Comparison of ENCODE assay signal across 7 mouse cellular contexts in genomic region chr2:148406971-148407869, GRCm38 (mm10). TPM values are rescaled to one million over a fixed set of nuclear protein-coding genes. Genes with fewer than 3 reads are reported as not detected.
DNase-seq lines count a peak whose midpoint lies in the region; ATAC-seq lines count a peak whose summit lies in the region.

No protein-coding gene starts in this region.

- peak overlapping the region; percentile 63 for H3K9ac ChIP-seq in kidney, embryonic 16.5 days (replicated peaks; ENCODE audit: low read length)

- H3K4me2 ChIP-seq in kidney, embryonic 16.5 days (replicated peaks; ENCODE audit: low read depth, low read length): peak overlapping the region; percentile 61

- H3K27ac ChIP-seq in kidney, embryonic 16.5 days (ENCODE audit: low read length): peak overlapping the region; percentile 37; the same call in 1 of the 2 replicates

- no peaks in the 10 kb centered on the region for H3K36me3 ChIP-seq in kidney, embryonic 16.5 days (ENCODE audit: insufficient read depth, low read length)

- ATAC-seq in common myeloid progenitor, adult 5-6 weeks (replicated peaks; ENCODE audit: low read depth, poor library complexity, severe bottlenecking): peak; percentile 46
- ATAC-seq in kidney, embryonic 16.5 days (ENCODE audit: low FRiP score, low TSS enrichment): peak; percentile 69

- WGBS in kidney, embryonic 16.5 days: 3% methylated on average over 55 of the region's 55 CpGs

- H3K27me3 ChIP-seq in kidney, embryonic 16.5 days (ENCODE audit: insufficient read depth, low read length): peaks cover 25% of the 10 kb centered on the region

- H3K4me1 ChIP-seq in kidney, embryonic 16.5 days (ENCODE audit: insufficient read depth, low read length): peaks cover 18% of the 10 kb centered on the region

- peak; percentile 67 for DNase-seq in ZHBTc4 (ENCODE audit: low read depth, low spot score)
- peak; percentile 60 to 62 for DNase-seq in heart, adult 9 months (ENCODE audit: low spot score in 2 of 2)
- DNase-seq in lung, postnatal 4 days: peak; percentile 71 to 79
- DNase-seq in spleen, postnatal 36 days (ENCODE audit: low spot score in 2 of 2): peak; percentile 53 to 54
- DNase-seq in layer of hippocampus, postnatal 25 days (ENCODE audit: extremely low spot score in 1 of 2, low spot score in 1 of 2): no peak

- H3K4me3 ChIP-seq in kidney, embryonic 16.5 days (ENCODE audit: low read length): peak overlapping the region; percentile 49

- H3K9me3 ChIP-seq in kidney, embryonic 16.5 days (ENCODE audit: low read length): no peaks in the 10 kb centered on the region

RNA-seq across cellular contexts. Expression of gene Thbd, which starts 0.8 kb away (rescaled TPM):
- total RNA-seq in common myeloid progenitor, adult 5-6 weeks (2017): 5.6 and 5.8 TPM in 2 replicates
- polyA plus RNA-seq in kidney, embryonic 16.5 days (2015; fragmentation: Nextera tagmentation; extraction: Ambion mirVana): 13.1 and 15.9 TPM in 2 replicates
- total RNA-seq in layer of hippocampus, postnatal 25 days (2021): 1 to 10 TPM; 4.9 to 5.3 TPM

RNA-seq across cellular contexts. Expression of gene Sstr4, which starts 12.1 kb away (rescaled TPM):
- total RNA-seq in common myeloid progenitor, adult 5-6 weeks (2017): not detected in 2 replicates
- polyA plus RNA-seq in kidney, embryonic 16.5 days (2015; fragmentation: Nextera tagmentation; extraction: Ambion mirVana): 0.15 and 0.72 TPM in 2 replicates
- total RNA-seq in layer of hippocampus, postnatal 25 days (2021): 10 to 100 TPM; 74.0 to 81.6 TPM

RNA-seq across cellular contexts. Expression of gene Cd93, which starts 36.1 kb away (rescaled TPM):
- total RNA-seq in common myeloid progenitor, adult 5-6 weeks (2017): 118 TPM in 2 replicates
- polyA plus RNA-seq in kidney, embryonic 16.5 days (2015; fragmentation: Nextera tagmentation; extraction: Ambion mirVana): 19.0 and 20.0 TPM in 2 replicates
- total RNA-seq in layer of hippocampus, postnatal 25 days (2021): 1 to 10 TPM; 5.4 to 6.7 TPM

Comparison
In these comparisons a context has a peak if more than half of its experiments do, and no peak if none do; other contexts are left out.
1. DNase-seq: peak in ZHBTc4 (single experiment), heart, adult 9 months (2 of 2), lung, postnatal 4 days (2 of 2) and spleen, postnatal 36 days (2 of 2); none in layer of hippocampus, postnatal 25 days (0 of 2).
2. RNA of gene Sstr4, which starts 12.1 kb away (total RNA-seq): 74.0 to 81.6 TPM in layer of hippocampus, postnatal 25 days; not detected in common myeloid progenitor, adult 5-6 weeks; every median in the first group is over 10 times any median in the second.
3. RNA of gene Cd93, which starts 36.1 kb away (total RNA-seq): 118 TPM in common myeloid progenitor, adult 5-6 weeks; 5.4 to 6.7 TPM in layer of hippocampus, postnatal 25 days; every median in the first group is over 10 times any median in the second.